Mouse (Mus musculus) urinary bladder, adult 2 months (tissue): ENCODE results near the gene Agpat1. TPM values are rescaled to one million over a fixed set of nuclear protein-coding genes. Genes with fewer than 3 reads are reported as not detected.

Source experiments
- DNase-seq: peaks from one replicate; pipeline ENCODE4 v3.0.0; 2022; ENCODE audit warnings: low spot score
- polyA plus RNA-seq: library from polyadenylated mRNA; depleted of rRNA; stranded (reverse); fragments of >200 nt; gene quantifications from 2 replicates; pipeline ENCODE4 v1.2.3, GENCODE M21; 2012

Gene Agpat1
- polyA plus RNA-seq, 1 experiment: 109 TPM

DNA sequence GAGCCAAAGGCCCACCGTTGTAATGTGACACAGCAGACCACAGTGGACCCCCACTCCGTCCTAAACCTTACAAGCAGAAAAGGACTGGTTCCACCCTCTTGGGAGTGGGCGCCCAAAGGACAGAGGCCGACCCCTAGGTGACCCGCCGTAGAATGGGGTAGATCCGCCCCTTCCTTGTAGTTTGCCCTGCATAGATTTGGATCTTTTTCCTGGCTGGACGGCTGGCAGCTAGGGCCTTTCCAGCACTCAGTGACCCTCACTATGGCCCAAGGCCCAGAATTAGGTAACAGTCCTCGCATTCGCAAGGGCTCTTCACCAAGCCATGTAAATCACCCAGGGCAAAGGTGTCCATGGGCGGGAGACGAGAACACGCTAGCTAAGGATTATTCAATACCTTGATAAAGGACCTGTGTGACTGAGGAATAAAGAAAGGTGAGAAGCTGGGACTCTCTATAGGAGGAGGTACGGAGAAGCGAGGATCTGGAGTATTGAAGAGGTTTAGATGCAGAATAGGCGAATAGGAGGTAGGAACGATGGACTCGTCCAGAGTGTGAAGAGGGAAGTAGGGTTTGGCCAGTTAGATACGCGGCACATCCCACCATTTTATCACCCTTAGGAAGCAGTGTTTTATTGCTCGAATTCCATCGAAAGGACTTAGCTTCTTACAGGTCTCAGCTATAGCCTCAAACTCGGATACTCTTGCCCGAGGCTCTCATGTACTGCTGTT, 612 bp downstream of the Agpat1 start:
- no peak for DNase-seq

DNA sequence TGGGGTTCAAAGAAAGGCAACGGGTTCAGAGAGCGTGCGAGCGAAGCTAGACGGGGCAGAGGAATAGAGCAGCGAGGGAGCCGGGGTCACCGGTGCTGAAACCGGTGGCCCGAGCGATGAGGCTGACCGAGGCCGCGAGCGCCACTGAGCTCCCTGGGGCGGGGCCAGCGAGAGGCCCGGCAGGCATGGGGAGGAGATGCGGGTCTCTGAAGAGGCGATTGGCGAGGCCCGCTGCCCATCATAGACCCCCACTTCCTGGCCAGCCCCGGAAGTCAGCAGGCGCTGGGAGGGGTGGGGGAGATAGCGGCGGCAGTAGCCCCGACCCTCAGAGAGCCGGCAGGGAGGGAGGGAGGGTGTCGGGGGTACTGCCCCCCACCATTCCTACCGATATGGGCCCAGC, 1.5 kb downstream of the Agpat1 start:
- peak; percentile 94 for DNase-seq

DNA sequence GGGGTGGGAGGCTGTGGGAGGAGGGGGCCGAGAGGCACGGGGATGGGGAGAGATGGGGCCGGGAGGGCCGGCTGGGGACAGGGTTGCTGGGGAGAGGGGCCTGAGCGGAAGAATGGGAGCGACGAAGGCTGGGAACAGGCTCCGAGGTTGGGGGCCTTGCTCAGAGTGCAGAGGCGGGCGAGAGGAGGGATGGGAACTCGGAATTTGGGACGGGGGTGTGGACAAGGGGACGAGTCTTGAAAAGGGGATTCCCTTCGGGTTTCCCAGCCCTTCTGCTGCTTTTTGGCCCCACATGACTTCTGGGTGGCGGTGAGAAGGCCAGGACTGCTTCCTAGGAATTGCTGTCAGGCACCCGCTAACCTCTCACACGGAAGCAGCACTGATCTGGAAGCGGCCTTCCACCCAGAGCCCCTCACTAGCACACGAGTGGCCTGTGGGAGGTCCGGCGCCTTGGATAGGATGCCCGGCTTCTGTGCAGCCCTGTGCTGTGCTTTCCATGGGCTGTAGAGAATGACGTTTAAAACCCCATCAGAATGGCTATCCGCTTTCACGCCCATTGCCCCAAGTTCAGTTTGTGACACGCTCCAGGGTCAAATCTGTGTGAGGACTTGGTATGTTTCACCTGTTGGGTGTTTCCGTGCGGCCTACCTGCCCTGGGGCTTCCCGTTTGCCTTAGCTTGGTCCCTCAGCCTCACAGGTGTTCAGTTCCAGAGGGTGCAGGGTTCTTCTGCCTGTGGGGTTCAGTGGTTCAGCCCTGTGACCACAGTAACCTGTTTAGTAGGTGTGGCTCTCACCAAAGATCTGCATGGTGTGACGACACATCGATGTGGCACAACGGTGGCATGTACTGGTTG, 2.4 kb downstream of the Agpat1 start:
- DNase-seq: no peak

DNA sequence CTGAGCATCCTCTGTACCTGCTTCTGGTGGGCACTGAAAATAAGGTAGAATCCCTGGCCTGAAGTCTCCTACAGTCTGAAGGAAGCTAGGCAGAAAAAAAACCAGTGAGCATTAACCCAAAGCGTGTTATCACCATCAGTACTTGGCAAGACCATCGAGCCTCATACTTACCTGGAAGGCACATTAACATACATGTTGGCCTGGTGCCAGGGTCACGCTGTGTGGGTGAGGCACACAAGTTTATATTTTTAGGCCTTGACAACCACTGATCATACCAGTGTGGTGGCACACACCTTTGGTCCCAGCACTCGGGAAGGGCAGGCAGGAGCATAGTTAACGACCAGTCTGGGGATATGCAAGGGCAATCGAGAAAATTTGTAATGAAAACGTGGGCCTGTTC, 3.9 kb downstream of the Agpat1 start:
- no peak for DNase-seq

DNA sequence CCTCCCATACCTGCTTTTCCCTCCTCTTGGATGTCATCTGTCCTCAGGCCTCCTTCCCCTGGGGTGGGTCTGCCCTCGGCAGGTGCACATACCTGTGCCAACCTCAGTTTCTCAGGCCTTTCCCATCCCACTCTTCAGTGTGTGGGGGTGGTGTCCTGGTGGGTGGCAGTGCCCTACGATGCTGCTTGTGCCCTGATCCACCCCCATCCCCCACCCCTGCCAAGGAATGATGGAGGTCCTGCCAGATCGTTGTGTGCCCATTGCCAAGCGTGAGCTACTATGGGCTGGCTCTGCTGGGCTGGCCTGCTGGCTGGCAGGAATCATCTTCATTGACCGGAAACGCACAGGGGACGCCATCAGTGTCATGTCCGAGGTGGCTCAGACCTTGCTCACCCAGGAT, 7.0 kb downstream of the Agpat1 start:
- no peak for DNase-seq

DNA sequence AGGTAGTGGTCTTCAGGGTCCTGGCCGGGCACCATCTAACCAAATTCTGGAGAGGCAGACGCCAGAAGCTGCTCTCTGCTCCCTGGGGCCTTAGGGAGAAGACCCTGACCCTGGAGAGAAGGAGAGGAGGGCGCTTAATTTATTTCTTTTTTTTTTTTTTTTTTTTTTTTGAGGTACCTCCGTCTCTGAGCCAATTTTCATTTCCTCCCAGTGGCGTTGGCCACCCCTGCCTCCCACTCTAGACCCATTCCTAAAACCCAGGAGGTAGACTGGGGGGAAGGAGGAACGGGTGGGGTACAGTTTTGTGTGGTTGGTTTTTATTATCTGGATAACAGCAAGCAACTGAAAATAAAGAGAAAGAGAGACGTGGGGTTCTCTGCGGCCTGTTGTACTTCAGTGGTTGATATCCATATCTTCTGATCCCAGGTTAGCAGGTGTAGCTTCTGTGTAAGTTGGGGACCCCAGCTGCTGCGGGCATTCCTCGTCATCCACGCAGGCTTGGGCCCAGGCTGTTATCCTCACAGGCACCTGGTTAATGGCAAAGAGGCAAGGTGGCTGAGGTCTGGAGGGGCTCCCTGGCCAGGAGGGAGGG, 9.1 kb downstream of the Agpat1 start:
- DNase-seq: no peak

DNA sequence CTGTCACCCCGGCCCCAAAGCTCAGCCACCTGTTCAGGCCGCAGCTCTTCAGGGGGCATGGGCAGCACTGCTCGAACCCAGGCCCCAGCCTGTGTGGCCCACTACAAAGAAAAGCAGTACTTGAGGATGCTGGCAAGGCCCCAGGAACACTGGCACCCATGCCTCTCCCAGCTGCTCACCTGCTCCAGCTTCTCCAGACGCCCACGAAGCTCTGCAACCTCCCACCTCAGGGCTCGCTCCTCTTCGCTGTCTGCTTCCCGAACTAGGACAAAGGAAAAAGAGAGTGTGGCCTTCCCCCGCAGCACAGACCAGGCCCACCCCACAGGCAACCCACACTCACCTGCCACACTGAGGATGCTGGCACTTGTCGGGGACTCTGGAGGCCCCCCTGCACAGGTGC, 9.8 kb downstream of the Agpat1 start:
- no peak for DNase-seq

DNA sequence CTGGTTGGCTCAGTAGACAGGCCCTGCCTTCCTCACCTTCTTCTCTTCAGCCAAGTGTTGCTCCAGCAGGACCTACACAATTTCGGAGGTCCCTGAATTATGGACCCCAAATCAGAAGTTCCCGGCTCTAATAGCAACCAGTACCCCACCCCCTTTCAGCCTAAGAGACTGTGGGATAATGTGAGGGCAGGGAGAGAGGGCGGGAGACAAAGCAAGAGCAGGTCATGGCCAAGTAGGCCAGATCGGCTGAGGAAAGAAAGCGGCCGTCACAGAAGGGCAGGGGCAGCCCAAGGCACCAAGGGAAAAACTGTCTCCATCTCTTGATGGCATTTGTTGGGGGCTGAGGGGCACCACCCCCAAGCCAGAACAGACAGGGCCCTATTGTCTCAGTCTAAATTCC, 11.8 kb downstream of the Agpat1 start, which contains the start of gene Egfl8:
Gene Egfl8, minus strand, starts transcription at position 101 of the 400 bp plus-strand sequence.
- DNase-seq: no peak

DNA sequence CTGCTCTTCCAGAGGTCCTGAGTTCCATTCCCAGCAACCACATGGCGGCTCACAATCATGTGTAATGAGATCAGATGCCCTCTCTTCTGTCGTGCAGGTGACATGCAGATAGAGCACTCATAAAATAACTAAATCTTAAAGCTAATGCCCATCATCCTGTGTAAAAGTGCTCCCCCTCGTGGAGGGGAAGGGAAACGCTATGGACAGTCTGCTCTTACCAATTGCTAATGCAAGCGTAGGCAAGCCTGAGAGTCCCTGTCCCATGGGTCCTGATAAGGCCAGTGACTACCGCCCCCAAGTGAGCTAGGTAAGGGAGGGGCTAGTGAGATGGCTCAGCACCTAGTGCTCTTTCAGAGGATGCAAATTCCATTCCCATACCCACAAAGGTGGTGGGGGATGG, 14.9 kb downstream of the Agpat1 start:
- DNase-seq: peak; percentile 38

DNA sequence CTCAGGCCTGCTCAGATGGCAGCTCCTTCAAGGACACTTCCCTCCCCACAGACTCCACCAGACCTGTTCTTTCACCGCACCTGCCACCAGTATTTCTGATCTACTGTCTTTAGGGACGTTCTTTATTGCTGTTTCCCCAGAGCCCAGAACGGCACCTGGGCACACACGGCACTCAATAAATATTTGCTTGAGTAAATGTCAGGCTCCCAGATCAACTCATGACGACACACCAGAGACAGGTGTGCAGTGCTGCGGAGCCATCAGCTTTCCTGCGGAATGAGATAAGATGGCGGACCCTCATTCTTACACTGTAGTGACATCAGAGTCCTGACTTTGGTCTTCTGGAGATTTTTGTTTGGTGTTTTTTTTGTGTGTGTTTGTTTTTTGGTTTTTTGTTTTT, 16.9 kb downstream of the Agpat1 start:
- no peak for DNase-seq

DNA sequence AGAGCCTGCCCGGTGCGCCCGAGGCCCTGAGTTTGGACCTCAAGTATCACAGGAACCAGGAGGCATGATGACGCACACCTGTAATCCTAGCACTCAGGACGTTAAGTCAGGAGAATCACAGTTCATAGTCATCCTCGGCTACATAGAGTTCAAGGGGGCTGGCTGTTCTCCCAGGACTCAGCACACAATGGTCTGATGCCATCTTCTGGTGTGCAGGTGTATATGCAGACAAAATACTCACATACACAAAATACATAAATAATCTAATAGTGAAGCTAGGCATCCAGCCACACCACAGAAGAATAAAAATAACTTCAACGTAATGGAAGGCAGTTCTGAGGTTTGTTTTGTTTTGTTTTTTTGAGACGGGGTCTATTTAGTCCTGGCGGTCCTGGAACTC, 19.1 kb downstream of the Agpat1 start:
- no peak for DNase-seq

DNA sequence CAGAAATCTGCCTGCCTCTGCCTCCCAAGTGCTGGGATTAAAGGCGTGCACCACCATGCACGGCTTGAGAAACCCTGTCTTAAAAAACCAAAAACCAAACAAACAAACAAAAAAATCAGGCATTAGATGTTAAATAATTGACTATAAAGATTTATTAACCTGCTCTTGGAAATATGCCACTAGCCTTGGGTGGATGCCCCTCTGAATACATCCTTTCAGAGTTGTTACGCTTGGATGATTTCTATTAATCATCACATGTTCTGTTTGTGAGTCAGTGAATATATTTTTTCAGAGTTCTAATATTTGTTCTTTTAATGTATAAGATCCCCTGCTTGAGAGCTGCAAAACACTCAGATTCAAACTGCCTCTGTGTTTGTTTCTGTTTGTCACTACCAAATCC, 20.9 kb downstream of the Agpat1 start:
- DNase-seq: no peak

DNA sequence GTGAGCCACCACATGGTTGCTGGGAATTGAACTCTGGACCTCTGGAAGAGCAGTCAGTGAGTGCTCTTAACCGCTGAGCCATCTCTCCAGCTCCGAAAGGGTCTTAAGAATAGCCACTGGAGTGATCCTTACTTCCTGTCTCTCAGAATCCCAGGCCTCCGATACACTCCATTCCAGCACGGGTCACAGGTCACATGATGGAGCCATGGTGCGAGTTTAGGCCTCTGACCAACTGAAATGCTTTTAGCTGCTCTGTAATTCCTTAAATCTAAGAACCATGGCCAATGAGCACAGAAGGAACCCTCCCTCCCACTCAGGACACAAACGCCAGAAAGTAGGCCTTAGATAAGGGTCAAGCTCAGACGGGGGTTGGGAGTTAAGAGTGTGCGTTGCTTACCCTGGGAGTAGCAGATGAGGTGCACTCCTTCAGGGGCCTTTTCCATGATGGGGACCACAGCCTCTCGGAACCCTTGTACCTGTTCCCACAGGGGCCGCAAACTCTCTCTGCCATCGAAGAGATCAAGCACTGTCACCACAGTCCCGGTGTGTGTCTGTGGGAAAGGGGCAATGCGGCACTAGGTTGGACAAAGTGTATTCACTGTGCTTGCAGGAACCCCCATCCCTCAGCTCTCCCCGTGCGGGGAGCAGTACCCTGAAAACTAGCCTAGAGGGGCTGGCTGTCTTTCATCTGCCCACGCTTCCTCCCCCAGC, 22.2 kb downstream of the Agpat1 start:
- peak; percentile 22 for DNase-seq

DNA sequence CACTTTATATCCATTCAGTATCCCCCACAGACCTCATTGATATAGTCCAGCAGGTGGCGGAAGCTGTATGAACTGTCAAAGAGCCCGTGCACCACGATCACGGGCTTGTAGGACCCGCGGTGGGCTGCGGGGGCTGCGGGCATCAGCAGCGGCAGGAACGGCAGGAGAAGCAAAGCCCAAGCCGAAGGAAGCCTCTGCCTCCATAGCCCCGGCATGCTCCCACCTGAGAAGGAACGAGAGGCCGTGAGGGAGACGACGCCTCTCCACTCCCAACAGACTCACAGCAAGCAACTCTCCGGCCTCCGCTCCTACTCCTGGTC, 22.7 kb downstream of the Agpat1 start:
- no peak for DNase-seq

DNA sequence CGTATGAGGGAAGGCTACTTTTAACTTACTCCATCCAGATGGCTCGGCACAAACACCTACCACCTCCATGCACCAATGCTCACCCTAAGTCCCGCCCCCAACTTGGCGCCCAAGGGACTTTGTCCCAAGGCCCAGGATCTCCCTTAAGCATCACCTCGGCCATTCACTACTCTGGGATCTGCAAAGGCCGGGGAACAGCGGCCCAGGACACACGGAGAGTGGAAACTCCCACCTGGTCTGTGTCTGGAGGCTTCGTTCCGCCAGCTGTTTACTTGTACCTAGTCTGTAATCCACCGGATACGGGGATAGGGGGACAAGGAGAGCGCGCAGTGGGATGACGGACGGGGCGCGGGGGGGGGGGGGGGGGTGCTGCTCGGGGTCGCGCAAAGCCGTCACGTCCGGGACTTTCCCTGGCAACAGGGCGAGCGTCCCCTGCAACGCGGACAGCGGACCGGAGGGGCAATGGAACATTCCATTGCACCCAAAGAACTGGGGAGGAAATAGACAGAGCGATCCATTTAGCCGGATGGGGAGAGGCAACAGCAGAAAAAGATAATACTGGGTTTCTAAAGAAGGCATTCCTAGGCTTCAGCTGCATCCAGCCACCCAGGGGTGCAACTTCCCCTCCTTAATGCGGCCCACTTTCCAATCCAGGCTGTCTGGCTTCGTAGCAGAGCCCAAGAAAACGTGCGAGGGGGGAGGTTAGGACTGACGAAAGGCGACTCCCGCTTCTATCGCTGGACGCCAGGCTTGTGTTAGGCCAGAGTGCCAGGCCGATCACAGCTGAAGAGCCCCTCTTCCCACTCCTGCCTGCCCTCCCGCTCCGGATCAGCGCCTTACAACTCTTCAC, 23.3 kb downstream of the Agpat1 start:
- peak; percentile 69 for DNase-seq

DNA sequence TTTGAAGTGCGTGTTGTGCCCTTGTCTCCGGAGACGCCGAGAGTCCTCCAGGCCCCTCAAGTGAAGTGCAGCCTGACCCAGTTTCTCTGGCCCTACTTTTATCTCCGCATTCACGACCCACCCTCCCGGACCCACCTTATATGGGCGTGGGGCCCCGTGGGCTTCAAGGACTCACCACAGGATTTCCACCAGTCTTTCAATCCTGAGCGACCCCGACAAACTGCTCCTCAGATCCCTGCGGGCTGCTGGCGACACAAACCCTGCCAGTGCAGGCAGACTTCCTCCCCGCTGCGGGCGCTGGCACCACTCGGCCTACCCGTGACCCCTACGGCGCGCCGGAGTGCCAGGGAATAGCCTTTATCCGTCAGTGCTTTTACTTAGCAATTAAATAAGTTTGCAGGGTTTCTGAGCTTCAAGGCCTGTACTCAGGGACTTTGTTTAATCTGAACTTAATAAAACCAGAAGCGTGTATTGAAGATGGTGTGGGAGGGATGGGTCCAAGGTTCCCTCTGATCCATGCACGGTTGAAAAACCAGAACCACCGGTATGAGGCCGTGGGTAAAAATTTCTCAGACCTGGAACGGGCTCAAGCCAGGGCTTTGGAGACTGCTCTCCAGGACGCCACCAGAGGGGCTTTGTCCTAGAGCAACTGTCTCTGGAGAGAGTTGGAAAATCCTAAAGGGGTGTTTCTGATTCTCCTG, 24.0 kb downstream of the Agpat1 start, which contains the start of gene Ppt2:
Gene Ppt2, minus strand, starts transcription at position 568 of the 701 bp plus-strand sequence.
- peak; percentile 64 for DNase-seq

DNA sequence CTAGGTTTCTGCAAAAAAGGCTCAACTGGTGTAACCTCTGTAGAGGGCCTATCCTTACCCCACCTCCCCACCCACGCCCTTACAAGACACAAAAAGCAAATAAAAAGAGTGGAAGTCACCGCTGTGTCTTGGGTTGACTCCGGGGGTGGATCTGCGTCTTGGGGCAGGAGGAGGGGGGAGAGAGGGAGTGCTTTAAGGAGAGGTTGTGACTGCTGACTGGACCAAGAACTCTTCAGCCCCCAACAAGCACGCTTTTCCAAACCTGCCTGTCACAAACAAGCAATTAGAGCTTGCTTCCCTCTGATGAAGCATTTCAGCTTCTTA, 24.5 kb downstream of the Agpat1 start:
- no peak for DNase-seq

DNA sequence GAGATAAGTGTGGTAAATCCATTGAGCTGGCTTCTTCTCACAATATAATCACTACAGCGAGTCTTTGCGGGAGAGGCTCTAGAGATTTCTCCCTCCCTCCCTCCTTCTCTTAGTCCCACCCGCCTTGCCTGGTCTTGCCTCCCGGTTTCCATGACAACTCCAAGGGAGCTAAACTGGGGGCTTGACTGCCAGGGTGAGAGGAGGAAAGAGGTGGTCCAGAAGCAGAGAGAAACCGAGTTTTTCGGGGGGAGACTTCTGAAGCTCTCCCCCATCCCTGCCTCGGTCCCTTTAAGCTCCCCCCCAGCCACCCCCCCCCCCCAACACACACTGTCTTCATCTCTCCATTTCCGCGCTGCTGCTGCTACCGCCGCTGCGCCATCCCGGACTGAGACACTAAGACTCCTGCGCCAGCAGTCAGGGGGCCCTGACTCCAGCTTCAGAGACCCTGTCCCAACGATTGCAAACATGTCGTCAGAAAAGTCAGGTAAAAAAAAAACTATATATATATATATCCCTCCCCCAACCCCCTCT, 25.2 kb downstream of the Agpat1 start, which contains the start of gene Prrt1:
Gene Prrt1, plus strand, starts transcription at position 313 of the 531 bp plus-strand sequence.
- DNase-seq: no peak

DNA sequence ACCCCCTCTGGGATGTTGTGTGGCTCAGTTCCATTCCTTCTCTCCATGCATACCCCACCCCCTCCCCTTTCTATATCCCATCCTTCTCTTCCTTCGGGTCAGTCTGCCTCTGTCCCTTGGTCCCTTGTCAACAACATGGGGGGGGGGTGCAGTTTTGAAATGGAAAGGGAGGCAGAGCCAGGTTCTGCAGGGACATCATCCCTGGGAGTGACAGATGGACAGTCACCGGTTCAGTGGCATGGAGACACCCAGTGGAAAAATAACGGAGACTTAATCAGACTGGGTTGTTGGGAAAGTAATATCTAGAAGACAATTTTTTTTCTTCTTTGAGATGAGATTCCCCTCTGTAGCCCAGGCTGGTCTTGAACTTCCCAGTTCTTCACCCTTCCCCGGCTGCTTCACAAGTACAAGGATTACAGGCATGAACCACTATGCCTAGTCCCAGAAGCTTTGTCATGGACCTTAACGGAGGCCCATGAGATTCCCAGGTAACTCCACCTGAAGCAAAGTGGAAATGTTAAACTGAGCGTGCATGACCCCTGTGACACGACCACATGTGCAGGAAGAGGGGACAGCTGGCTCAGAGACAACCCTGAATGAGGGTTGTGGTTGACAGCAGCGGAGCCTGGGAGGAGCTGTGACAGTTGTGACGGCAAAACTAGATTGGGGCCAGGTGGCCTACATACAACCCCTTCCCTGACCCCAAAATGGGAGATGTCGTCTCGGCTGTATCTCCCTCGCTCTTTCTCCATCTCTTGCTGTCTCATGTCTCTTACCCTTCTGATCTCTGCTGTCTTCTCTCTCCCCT, 25.9 kb downstream of the Agpat1 start:
- no peak for DNase-seq
